Mouse (Mus musculus): ENCODE results near the gene Rbm14. TPM values are rescaled to one million over a fixed set of nuclear protein-coding genes. Genes with fewer than 3 reads are reported as not detected.
"Not testable (repeated sequence)": the region's sequence is repeated elsewhere in the genome, so short reads cannot be mapped to it uniquely, and the experiment has no call there.

The Rbm14 gene
- polyA plus RNA-seq, 1 experiment from 2014 or later, result 59.8 TPM

- H3K9me3 ChIP-seq (replicated peaks), result no peaks in the 10 kb centered on the region
- no peak for ATAC-seq (ENCODE audit: insufficient number of reproducible peaks, low FRiP score)
- no peak overlapping the region for H3K9ac ChIP-seq
- WGBS, result 95% methylated on average over 2 of the region's 2 CpGs
- peaks cover 78% of the 10 kb centered on the region for H3K36me3 ChIP-seq
- peaks cover 37% of the 10 kb centered on the region for H3K4me1 ChIP-seq (replicated peaks)
- no peak overlapping the region for H3K4me2 ChIP-seq
- H3K27ac ChIP-seq (ENCODE audit: poor library complexity, severe bottlenecking), result no peak overlapping the region
- no peak overlapping the region for H3K4me3 ChIP-seq
- H3K27me3 ChIP-seq (replicated peaks), result no peaks in the 10 kb centered on the region
Measured at GRCm38 (mm10) chr19:4786313-4786712, 25.1 kb downstream of the Rbm14 start.

- Histone ChIP-seq H3K27me3 (replicated peaks) (no peaks in the 10 kb centered on the region), H3K4me2 (no peak overlapping the region), H3K36me3 (peaks cover 73% of the 10 kb centered on the region), H3K27ac (ENCODE audit: poor library complexity, severe bottlenecking) (peak overlapping the region; percentile 11; the same call in 1 of the 2 replicates), H3K9me3 (replicated peaks) (no peaks in the 10 kb centered on the region), H3K4me3 (no peak overlapping the region), H3K4me1 (replicated peaks) (peaks cover 27% of the 10 kb centered on the region), H3K9ac (no peak overlapping the region)
- ATAC-seq (ENCODE audit: insufficient number of reproducible peaks, low FRiP score), result no peak
- WGBS, result 86% methylated on average over 7 of the region's 7 CpGs
Measured at GRCm38 (mm10) chr19:4785206-4785605, 26.2 kb downstream of the Rbm14 start.

- Histone ChIP-seq H3K9ac (no peak overlapping the region), H3K27me3 (replicated peaks) (no peaks in the 10 kb centered on the region), H3K27ac (ENCODE audit: poor library complexity, severe bottlenecking) (no peak overlapping the region), H3K36me3 (peaks cover 75% of the 10 kb centered on the region), H3K9me3 (replicated peaks) (no peaks in the 10 kb centered on the region), H3K4me2 (no peak overlapping the region), H3K4me1 (replicated peaks) (peaks cover 22% of the 10 kb centered on the region), H3K4me3 (no peak overlapping the region)
- 89% methylated on average over 2 of the region's 2 CpGs for WGBS
- no peak for ATAC-seq (ENCODE audit: insufficient number of reproducible peaks, low FRiP score)
Measured at GRCm38 (mm10) chr19:4782891-4783290, 28.5 kb downstream of the Rbm14 start.

GRCm38 (mm10) chr19:4772785-4773184 lies 38.6 kb downstream of the Rbm14 start:
- H3K4me1 ChIP-seq (replicated peaks), result 0 out of 2 replicates have a peak, but pooled peaks cover under 1% of the 10 kb centered on the region
- no peak overlapping the region for H3K9ac ChIP-seq
- H3K27ac ChIP-seq (ENCODE audit: poor library complexity, severe bottlenecking), result no peak overlapping the region
- no peak overlapping the region for H3K4me2 ChIP-seq
- no peaks in the 10 kb centered on the region for H3K27me3 ChIP-seq (replicated peaks)
- no peaks in the 10 kb centered on the region for H3K9me3 ChIP-seq (replicated peaks)
- no peak overlapping the region for H3K4me3 ChIP-seq
- WGBS, result 80% methylated on average over 3 of the region's 3 CpGs
- ATAC-seq (ENCODE audit: insufficient number of reproducible peaks, low FRiP score), result no peak
- H3K36me3 ChIP-seq, result peaks cover 67% of the 10 kb centered on the region

GRCm38 (mm10) chr19:4767507-4768148 lies 43.8 kb downstream of the Rbm14 start:
- 79% methylated on average over 8 of the region's 12 CpGs for WGBS
- H3K36me3 ChIP-seq, result peaks cover 72% of the 10 kb centered on the region
- ATAC-seq (ENCODE audit: insufficient number of reproducible peaks, low FRiP score), result no peak

GRCm38 (mm10) chr19:4762876-4763275 lies 48.6 kb downstream of the Rbm14 start:
- Histone ChIP-seq H3K27me3 (replicated peaks) (no peaks in the 10 kb centered on the region), H3K27ac (ENCODE audit: poor library complexity, severe bottlenecking) (no peak overlapping the region), H3K36me3 (peaks cover 55% of the 10 kb centered on the region), H3K4me3 (no peak overlapping the region), H3K9ac (no peak overlapping the region), H3K4me2 (no peak overlapping the region), H3K4me1 (replicated peaks) (peaks cover 7% of the 10 kb centered on the region), H3K9me3 (replicated peaks) (no peaks in the 10 kb centered on the region)
- ATAC-seq (ENCODE audit: insufficient number of reproducible peaks, low FRiP score), result no peak
- WGBS, result 47% methylated on average over 1 of the region's 1 CpGs

More at GRCm38 (mm10) chr19:4767507-4768148, 43.8 kb downstream of the Rbm14 start:
- 0 out of 2 replicates have a peak overlapping the region, but pooled peaks have one; percentile 27 for H3K27ac ChIP-seq (ENCODE audit: poor library complexity, severe bottlenecking)
- H3K27me3 ChIP-seq (replicated peaks), result no peaks in the 10 kb centered on the region
- H3K4me2 ChIP-seq, result no peak overlapping the region
- H3K4me1 ChIP-seq (replicated peaks), result 0 out of 2 replicates have a peak, but pooled peaks cover 5% of the 10 kb centered on the region
- no peak overlapping the region for H3K4me3 ChIP-seq
- no peak overlapping the region for H3K9ac ChIP-seq
- H3K9me3 ChIP-seq (replicated peaks), result no peaks in the 10 kb centered on the region

GRCm38 (mm10) chr19:4760544-4760943 lies 50.9 kb downstream of the Rbm14 start:
- H3K27ac ChIP-seq (ENCODE audit: poor library complexity, severe bottlenecking); H3K27me3 ChIP-seq (replicated peaks); H3K4me1 ChIP-seq (replicated peaks); ATAC-seq (ENCODE audit: insufficient number of reproducible peaks, low FRiP score); H3K9ac ChIP-seq; H3K9me3 ChIP-seq (replicated peaks); H3K4me3 ChIP-seq; H3K4me2 ChIP-seq: not testable (repeated sequence)
- H3K36me3 ChIP-seq, result peaks cover 40% of the 10 kb centered on the region
- 85% methylated on average over 8 of the region's 8 CpGs for WGBS

GRCm38 (mm10) chr19:4756921-4757320 lies 54.5 kb downstream of the Rbm14 start:
- no peaks in the 10 kb centered on the region for H3K9me3 ChIP-seq (replicated peaks)
- peak overlapping the region; percentile 81 for H3K4me3 ChIP-seq
- 7% methylated on average over 9 of the region's 9 CpGs for WGBS
- ATAC-seq (ENCODE audit: insufficient number of reproducible peaks, low FRiP score), result no peak
- peaks cover 14% of the 10 kb centered on the region for H3K36me3 ChIP-seq
- H3K9ac ChIP-seq, result peak overlapping the region; percentile 82
- H3K27me3 ChIP-seq (replicated peaks), result no peaks in the 10 kb centered on the region
- H3K4me1 ChIP-seq (replicated peaks), result peaks cover 10% of the 10 kb centered on the region
- H3K27ac ChIP-seq (ENCODE audit: poor library complexity, severe bottlenecking), result peak overlapping the region; percentile 92
- H3K4me2 ChIP-seq, result peak overlapping the region; percentile 89

- Histone ChIP-seq H3K9ac (peak within 1 kb of the TSS; percentile 82), H3K9me3 (replicated peaks) (no peaks in the 10 kb centered on the region), H3K27ac (ENCODE audit: poor library complexity, severe bottlenecking) (peak within 1 kb of the TSS; percentile 92), H3K4me3 (peak within 1 kb of the TSS; percentile 81), H3K4me2 (peak within 1 kb of the TSS; percentile 89), H3K36me3 (peaks cover 11% of the 10 kb centered on the region), H3K27me3 (replicated peaks) (no peaks in the 10 kb centered on the region), H3K4me1 (replicated peaks) (peaks cover 10% of the 10 kb centered on the region)
- peak; percentile 98 for ATAC-seq (ENCODE audit: insufficient number of reproducible peaks, low FRiP score)
- WGBS, result under 1% methylated on average over 63 of the region's 65 CpGs
Measured at GRCm38 (mm10) chr19:4756193-4756911, 55.1 kb downstream of the Rbm14 start, which contains the start of gene Rbm4b. Gene Rbm4b (plus strand): TSS chr19:4756497.

- H3K27ac ChIP-seq (ENCODE audit: poor library complexity, severe bottlenecking), result peak overlapping the region; percentile 92
- no peaks in the 10 kb centered on the region for H3K9me3 ChIP-seq (replicated peaks)
- H3K4me2 ChIP-seq, result peak overlapping the region; percentile 89
- peak overlapping the region; percentile 81 for H3K4me3 ChIP-seq
- no peaks in the 10 kb centered on the region for H3K27me3 ChIP-seq (replicated peaks)
- peak; percentile 55 for ATAC-seq (ENCODE audit: insufficient number of reproducible peaks, low FRiP score)
- peaks cover 10% of the 10 kb centered on the region for H3K4me1 ChIP-seq (replicated peaks)
- peak overlapping the region; percentile 82 for H3K9ac ChIP-seq
- H3K36me3 ChIP-seq, result peaks cover 8% of the 10 kb centered on the region
- WGBS, result 0% methylated on average over 10 of the region's 10 CpGs
Measured at GRCm38 (mm10) chr19:4755565-4756192, 55.8 kb downstream of the Rbm14 start.
